Comparison of ENCODE assay signal across 9 mouse cellular contexts in genomic region chr11:102227270-102228190, GRCm38 (mm10). TPM values are rescaled to one million over a fixed set of nuclear protein-coding genes. Genes with fewer than 3 reads are reported as not detected.
A peak's percentile ranks its signal among the peaks of the same experiment; 100 is the strongest.
DNase-seq lines count a peak whose midpoint lies in the region; ATAC-seq and TF ChIP-seq lines count a peak whose summit lies in the region.
"Had no signal": no experiment of that assay in that cellular context is flagged by ENCODE, and none has a peak within 500 bp of the region (broad histone marks: within the 10 kb centered on the region; RNA-seq: fewer than 3 reads in every experiment).

No protein-coding gene starts in this region.

- TF ChIP-seq POLR2A in heart, adult 2 months (IDR thresholded peaks at IDR 0.05; ENCODE audit: insufficient read depth, low read depth, low read length) = no peak

- peak in 1 of 2 experiments; percentile 33 for DNase-seq in heart, adult 2 months
- no peak for DNase-seq in heart, adult 8-10 months (ENCODE audit: low spot score)
- DNase-seq in MN1 (ENCODE audit: low spot score) = peak; percentile 37
- DNase-seq in midbrain, embryonic 10.5 days (ENCODE audit: low spot score) = peak; percentile 46
- no peak for DNase-seq in testis, postnatal 10 days (ENCODE audit: low spot score)
- no peak for DNase-seq in adrenal gland, adult 2 months
- no peak for DNase-seq in layer of hippocampus, adult 9-10 months (ENCODE audit: low spot score)

- no peak for TF ChIP-seq CTCF in heart, adult 2 months (IDR thresholded peaks at IDR 0.05)

- H3K27ac ChIP-seq in heart, adult 2 months = no peak overlapping the region
- H3K27ac ChIP-seq in forebrain, embryonic 16.5 days (ENCODE audit: low read length) = peak overlapping the region; percentile 93
- peak overlapping the region; percentile 94 for H3K27ac ChIP-seq in midbrain, embryonic 10.5 days (replicated peaks)

- H3K36me3 ChIP-seq in heart, adult 2 months (ENCODE audit: control insufficient read depth, insufficient read depth, low read length) = peaks cover 6% of the 10 kb centered on the region; the same call in 1 of the 2 replicates
- no peaks in the 10 kb centered on the region for H3K36me3 ChIP-seq in forebrain, embryonic 16.5 days (ENCODE audit: control insufficient read depth, insufficient read depth)
- peaks cover 6% of the 10 kb centered on the region; the same call in 1 of the 2 replicates for H3K36me3 ChIP-seq in midbrain, embryonic 10.5 days

- no peaks in the 10 kb centered on the region for H3K9me3 ChIP-seq in forebrain, embryonic 16.5 days (ENCODE audit: control insufficient read depth, low read length)
- no peaks in the 10 kb centered on the region for H3K9me3 ChIP-seq in midbrain, embryonic 10.5 days (replicated peaks)

- intact Hi-C loops in heart, adult 2 months (cut with DNase I) = loop anchor here (2.0 kb wide), 1 partner anchor 43 kb away; the partner anchor contains the start of gene Lsm12

- peaks cover 5% of the 10 kb centered on the region; the same call in 1 of the 2 replicates for H3K79me2 ChIP-seq in heart, adult 2 months (replicated peaks; ENCODE audit: control insufficient read depth, insufficient read depth, low read length)

- peak overlapping the region; percentile 83 for H3K4me2 ChIP-seq in forebrain, embryonic 16.5 days (ENCODE audit: low read length)

- H3K4me1 ChIP-seq in heart, adult 2 months (ENCODE audit: control insufficient read depth, insufficient read depth, low read length) = peaks cover 33% of the 10 kb centered on the region
- peaks cover 65% of the 10 kb centered on the region for H3K4me1 ChIP-seq in forebrain, embryonic 16.5 days (replicated peaks; ENCODE audit: control insufficient read depth, insufficient read depth, low read length)
- H3K4me1 ChIP-seq in midbrain, embryonic 10.5 days = peaks cover 79% of the 10 kb centered on the region

- TF ChIP-seq EP300 in heart, adult 2 months (IDR thresholded peaks at IDR 0.05; ENCODE audit: insufficient read depth, low read depth, low read length) = no peak

- no peaks in the 10 kb centered on the region for H3K27me3 ChIP-seq in heart, adult 2 months (ENCODE audit: control insufficient read depth, insufficient read depth, low read length)
- H3K27me3 ChIP-seq in forebrain, embryonic 16.5 days (replicated peaks; ENCODE audit: control insufficient read depth, insufficient read depth, low read length) = no peaks in the 10 kb centered on the region
- peaks cover 35% of the 10 kb centered on the region for H3K27me3 ChIP-seq in midbrain, embryonic 10.5 days (ENCODE audit: low read depth, poor library complexity, severe bottlenecking)

- WGBS in heart, adult 2 months = 37% methylated on average over 12 of the region's 12 CpGs
- 5% methylated on average over 12 of the region's 12 CpGs for WGBS in forebrain, embryonic 16.5 days
- 17% methylated on average over 12 of the region's 12 CpGs for WGBS in midbrain, embryonic 10.5 days

- H3K9ac ChIP-seq in heart, adult 2 months (ENCODE audit: low read depth, low read length) = 0 out of 2 replicates have a peak overlapping the region, but pooled peaks have one; percentile 10
- peak overlapping the region; percentile 85 for H3K9ac ChIP-seq in forebrain, embryonic 16.5 days (replicated peaks; ENCODE audit: low read depth, low read length)

- ATAC-seq in forebrain, embryonic 16.5 days = peak; percentile 37

- H3K4me3 ChIP-seq in heart, adult 2 months = no peak overlapping the region; the same call in 1 of the 2 replicates
- peak overlapping the region; percentile 62 for H3K4me3 ChIP-seq in forebrain, embryonic 16.5 days (replicated peaks; ENCODE audit: low read length)
- H3K4me3 ChIP-seq in midbrain, embryonic 10.5 days = peak overlapping the region; percentile 90

RNA-seq across cellular contexts. Expression of gene Hdac5, which starts 2.4 kb away (rescaled TPM):
- total RNA-seq in heart, adult 2 months (2021) = 100 to 1,000 TPM; 113 to 137 TPM
- polyA plus RNA-seq in heart, adult 2 months (2012; rRNA removed) = 92.6 and 98.5 TPM in 2 replicates
- 100 to 1,000 TPM; 114 to 136 (median 121) TPM for total RNA-seq in heart, adult 8-10 months (2022)
- polyA plus RNA-seq in forebrain, embryonic 16.5 days (2015; fragmentation: Nextera tagmentation; extraction: Ambion mirVana) = 124 and 136 TPM in 2 replicates
- 57.3 and 68.9 TPM in 2 replicates for polyA plus RNA-seq in midbrain, embryonic 10.5 days (2016; fragmentation: Nextera tagmentation; extraction: Ambion mirVana)
- 100 to 1,000 TPM in 1 of 2 experiments, 10 to 100 TPM in 1; 67.8 to 127 TPM for total RNA-seq in adrenal gland, adult 2 months (2021)
- 99.3 and 131 TPM in 2 replicates for polyA plus RNA-seq in adrenal gland, adult 2 months (2012; rRNA removed)

RNA-seq across cellular contexts. Expression of gene BC030867, which starts 21.2 kb away (rescaled TPM):
- total RNA-seq in heart, adult 2 months (2021) = under 1 TPM; 0.26 to 0.32 TPM
- polyA plus RNA-seq in heart, adult 2 months (2012; rRNA removed) = 0.45 and 0.56 TPM in 2 replicates
- under 1 TPM; 0.12 to 0.23 (median 0.18) TPM for total RNA-seq in heart, adult 8-10 months (2022)
- polyA plus RNA-seq in forebrain, embryonic 16.5 days (2015; fragmentation: Nextera tagmentation; extraction: Ambion mirVana) = 5.4 and 5.5 TPM in 2 replicates
- 25.8 and 27.3 TPM in 2 replicates for polyA plus RNA-seq in midbrain, embryonic 10.5 days (2016; fragmentation: Nextera tagmentation; extraction: Ambion mirVana)
- total RNA-seq in adrenal gland, adult 2 months (2021) = under 1 TPM; 0.35 to 0.93 TPM
- polyA plus RNA-seq in adrenal gland, adult 2 months (2012; rRNA removed) = 1.2 and 1.6 TPM in 2 replicates

RNA-seq across cellular contexts. Expression of gene G6pc3, which starts 38.1 kb away (rescaled TPM):
- 10 to 100 TPM; 44.8 to 50.6 TPM for total RNA-seq in heart, adult 2 months (2021)
- 89.9 and 95.3 TPM in 2 replicates for polyA plus RNA-seq in heart, adult 2 months (2012; rRNA removed)
- 10 to 100 TPM; 52.2 to 60.3 (median 58.6) TPM for total RNA-seq in heart, adult 8-10 months (2022)
- 21.5 and 26.2 TPM in 2 replicates for polyA plus RNA-seq in forebrain, embryonic 16.5 days (2015; fragmentation: Nextera tagmentation; extraction: Ambion mirVana)
- polyA plus RNA-seq in midbrain, embryonic 10.5 days (2016; fragmentation: Nextera tagmentation; extraction: Ambion mirVana) = 39.1 and 41.5 TPM in 2 replicates
- 100 to 1,000 TPM; 140 to 149 TPM for total RNA-seq in adrenal gland, adult 2 months (2021)
- 254 and 297 TPM in 2 replicates for polyA plus RNA-seq in adrenal gland, adult 2 months (2012; rRNA removed)

RNA-seq across cellular contexts. Expression of gene Asb16, which starts 41.0 kb away (rescaled TPM):
- total RNA-seq in heart, adult 2 months (2021) = 1 to 10 TPM in 1 of 2 experiments, under 1 TPM in 1; 0.89 to 1.1 TPM
- 0.70 and 0.74 TPM in 2 replicates for polyA plus RNA-seq in heart, adult 2 months (2012; rRNA removed)
- 1 to 10 TPM; 1.3 to 1.6 (median 1.5) TPM for total RNA-seq in heart, adult 8-10 months (2022)
- not detected in 2 replicates for polyA plus RNA-seq in forebrain, embryonic 16.5 days (2015; fragmentation: Nextera tagmentation; extraction: Ambion mirVana)
- 0.05 TPM in 1 of 2 replicates, not detected in the other for polyA plus RNA-seq in midbrain, embryonic 10.5 days (2016; fragmentation: Nextera tagmentation; extraction: Ambion mirVana)
- total RNA-seq in adrenal gland, adult 2 months (2021) = under 1 TPM; 0.12 to 0.45 TPM
- polyA plus RNA-seq in adrenal gland, adult 2 months (2012; rRNA removed) = 0.75 and 0.95 TPM in 2 replicates
- total RNA-seq: hematopoietic stem cell, adult 5-6 weeks had no signal

RNA-seq across cellular contexts. Expression of gene Lsm12, which starts 42.4 kb away (rescaled TPM):
- 10 to 100 TPM; 49.4 to 50.2 TPM for total RNA-seq in heart, adult 2 months (2021)
- polyA plus RNA-seq in heart, adult 2 months (2012; rRNA removed) = 32.5 and 42.4 TPM in 2 replicates
- 10 to 100 TPM; 45.4 to 51.9 (median 48.8) TPM for total RNA-seq in heart, adult 8-10 months (2022)
- polyA plus RNA-seq in forebrain, embryonic 16.5 days (2015; fragmentation: Nextera tagmentation; extraction: Ambion mirVana) = 103 and 123 TPM in 2 replicates
- 141 and 144 TPM in 2 replicates for polyA plus RNA-seq in midbrain, embryonic 10.5 days (2016; fragmentation: Nextera tagmentation; extraction: Ambion mirVana)
- 100 to 1,000 TPM in 1 of 2 experiments, 10 to 100 TPM in 1; 82.6 to 108 TPM for total RNA-seq in adrenal gland, adult 2 months (2021)
- 35.8 and 40.1 TPM in 2 replicates for polyA plus RNA-seq in adrenal gland, adult 2 months (2012; rRNA removed)

Comparison
In these comparisons a context has a peak if more than half of its experiments do, and no peak if none do; other contexts are left out.
1. DNase-seq: peak in MN1 (single experiment) and midbrain, embryonic 10.5 days (single experiment); none in heart, adult 8-10 months (single experiment), testis, postnatal 10 days (single experiment), adrenal gland, adult 2 months (single experiment) and layer of hippocampus, adult 9-10 months (single experiment).